Mouse (Mus musculus) midbrain, embryonic 16.5 days (tissue): ENCODE measurements around the gene Brd7. TPM values are rescaled to one million over a fixed set of nuclear protein-coding genes. Genes with fewer than 3 reads are reported as not detected.

ENCODE experiments used
- ATAC-seq: fragments of 200-750 bp; cut with Nextera tagmentation; 2 replicates; pipeline ENCODE4 v1.8.0; 2017; ENCODE audit warnings: moderate TSS enrichment
- H3K27ac ChIP-seq: fragments of 300-500 bp; sonication (generic); 2 replicates; pipeline ENCODE4 v1.5.1; 2014; ENCODE audit warnings: mild to moderate bottlenecking, low read length, mixed read lengths
- H3K27me3 ChIP-seq: fragments of 300-500 bp; sonication (generic); 2 replicates; pipeline ENCODE4 v1.6.1; 2014; ENCODE audit warnings: low read depth, low read length, mixed read lengths; ENCODE audit not compliant: control insufficient read depth, insufficient read depth
- H3K36me3 ChIP-seq: fragments of 300-500 bp; sonication (generic); 2 replicates; pipeline ENCODE4 v1.6.1; 2014; ENCODE audit warnings: mild to moderate bottlenecking, low read length, moderate library complexity, mixed read lengths; ENCODE audit not compliant: control insufficient read depth, insufficient read depth
- H3K4me1 ChIP-seq: fragments of 300-500 bp; sonication (generic); 2 replicates; pipeline ENCODE4 v1.6.1; 2014; ENCODE audit warnings: mild to moderate bottlenecking, low read length, mixed read lengths; ENCODE audit not compliant: control insufficient read depth, insufficient read depth
- H3K4me2 ChIP-seq: fragments of 300-500 bp; sonication (generic); 2 replicates; pipeline ENCODE4 v1.6.1; 2014; ENCODE audit warnings: mild to moderate bottlenecking, low read length, mixed read lengths
- H3K4me3 ChIP-seq: fragments of 300-500 bp; sonication (generic); 2 replicates; pipeline ENCODE4 v1.5.1; 2014; ENCODE audit warnings: low read depth, mild to moderate bottlenecking, low read length, moderate library complexity, mixed read lengths
- H3K9ac ChIP-seq: fragments of 300-500 bp; sonication (generic); 2 replicates; pipeline ENCODE4 v1.6.1; 2014; ENCODE audit warnings: low read depth, low read length, mixed read lengths
- H3K9me3 ChIP-seq: fragments of 300-500 bp; sonication (generic); replicated peaks from 2 replicates; pipeline ENCODE4 v1.6.1; 2014; ENCODE audit warnings: mild to moderate bottlenecking, low read length, mixed read lengths; ENCODE audit not compliant: control insufficient read depth, poor library complexity, severe bottlenecking
- WGBS: fragments of 180-500 bp; shearing (Covaris S2); extraction: QIAGEN DNeasy Blood & Tissue Kit; methylation state at CpG from one replicate; pipeline ENCODE4 v1.1.7; 2014; 5-methylcytosine and 5-hydroxymethylcytosine counted together
- polyA plus RNA-seq: library from polyadenylated mRNA; unstranded; fragments of >200 nt; fragmentation: Nextera tagmentation; extraction: Ambion mirVana; gene quantifications from 2 replicates; pipeline ENCODE4 v1.2.1, GENCODE M21; 2015

The Brd7 gene
- polyA plus RNA-seq, 1 experiment from 2014 or later: 57.8 TPM

DNA sequence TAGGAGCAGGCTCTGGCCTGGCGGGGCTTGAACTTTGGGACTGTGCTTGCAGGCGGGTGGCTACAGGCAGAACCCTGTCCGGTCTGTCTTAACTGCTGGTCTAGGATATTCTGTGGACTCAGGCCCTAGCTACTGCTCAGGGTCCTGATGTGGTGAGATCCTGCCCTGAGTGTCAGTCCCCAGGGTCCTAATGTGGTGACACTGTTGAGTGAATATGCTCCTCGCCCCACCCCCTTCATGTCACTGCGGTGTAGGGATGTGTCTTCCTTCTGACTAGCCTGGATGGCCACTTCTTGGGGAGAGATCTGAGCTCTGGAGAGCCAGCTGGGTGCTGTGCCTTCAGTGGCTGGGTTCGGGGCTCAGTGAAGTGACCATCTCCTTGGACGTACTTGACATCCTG lies 52.1 kb downstream of the Brd7 start:
- Histone ChIP-seq H3K36me3 (no peaks in the 10 kb centered on the region), H3K4me3 (no peak overlapping the region), H3K27me3 (no peaks in the 10 kb centered on the region), H3K9ac (no peak overlapping the region), H3K9me3 (no peaks in the 10 kb centered on the region), H3K27ac (no peak overlapping the region), H3K4me1 (no peaks in the 10 kb centered on the region), H3K4me2 (no peak overlapping the region)
- ATAC-seq: no peak
- 91% methylated on average over 7 of the region's 7 CpGs for WGBS

DNA sequence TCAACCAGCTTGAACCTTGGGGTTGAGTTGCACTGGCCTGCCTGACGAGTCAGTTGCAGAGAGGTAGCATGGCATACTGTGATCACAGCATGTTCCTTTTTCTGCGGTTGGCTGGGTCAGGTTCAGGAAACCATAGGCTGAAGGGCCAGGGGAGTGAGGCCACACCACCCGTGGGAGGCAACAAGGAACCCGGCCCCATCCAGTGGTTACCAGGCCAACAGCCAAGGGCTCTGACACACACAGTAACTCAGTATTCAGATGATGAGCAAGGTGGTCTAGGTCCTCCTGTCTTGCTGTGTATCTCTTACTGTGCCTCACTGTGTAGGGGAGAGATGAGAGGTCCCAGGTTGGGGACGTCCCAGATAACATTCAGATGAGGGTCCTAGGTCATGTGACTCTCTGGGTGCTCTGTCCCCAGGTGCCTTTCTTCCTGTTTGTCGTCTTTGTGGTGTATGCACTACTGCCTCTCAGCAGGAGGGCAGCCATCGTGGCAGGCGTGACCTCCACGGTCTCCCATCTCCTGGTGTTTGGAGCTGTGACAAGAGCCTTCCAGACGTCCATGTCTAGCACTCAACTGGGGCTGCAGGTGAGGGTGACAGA lies 52.6 kb downstream of the Brd7 start:
- no peak for ATAC-seq
- Histone ChIP-seq H3K4me1 (no peaks in the 10 kb centered on the region), H3K36me3 (no peaks in the 10 kb centered on the region), H3K27ac (no peak overlapping the region), H3K4me3 (no peak overlapping the region), H3K9ac (no peak overlapping the region), H3K9me3 (no peaks in the 10 kb centered on the region), H3K27me3 (no peaks in the 10 kb centered on the region), H3K4me2 (no peak overlapping the region)
- WGBS: 70% methylated on average over 10 of the region's 10 CpGs

DNA sequence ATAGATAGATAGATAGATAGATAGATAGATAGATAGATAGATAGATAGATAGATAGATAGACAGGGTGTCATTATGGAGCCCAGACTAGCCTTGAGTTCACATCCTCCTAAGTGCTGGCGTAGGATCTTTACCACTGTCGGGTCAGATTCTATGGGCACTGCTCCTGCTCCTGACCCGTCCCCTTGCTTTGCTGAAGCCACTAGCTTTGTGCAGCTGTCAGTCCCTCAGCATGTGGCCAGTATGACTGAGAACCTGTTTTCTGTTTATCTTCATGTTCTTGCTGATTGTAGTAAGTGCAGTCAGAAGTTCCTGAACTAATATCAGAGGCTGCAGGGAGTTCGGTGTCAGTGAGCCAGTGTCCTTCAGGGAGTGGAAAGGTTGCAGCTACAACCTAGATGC lies 54.3 kb downstream of the Brd7 start:
- Histone ChIP-seq H3K27me3 (no peaks in the 10 kb centered on the region), H3K9me3 (no peaks in the 10 kb centered on the region), H3K27ac (no peak overlapping the region), H3K4me1 (no peaks in the 10 kb centered on the region), H3K4me2 (no peak overlapping the region), H3K36me3 (no peaks in the 10 kb centered on the region), H3K4me3 (no peak overlapping the region), H3K9ac (no peak overlapping the region)
- WGBS: 87% methylated on average over 4 of the region's 4 CpGs
- no peak for ATAC-seq

DNA sequence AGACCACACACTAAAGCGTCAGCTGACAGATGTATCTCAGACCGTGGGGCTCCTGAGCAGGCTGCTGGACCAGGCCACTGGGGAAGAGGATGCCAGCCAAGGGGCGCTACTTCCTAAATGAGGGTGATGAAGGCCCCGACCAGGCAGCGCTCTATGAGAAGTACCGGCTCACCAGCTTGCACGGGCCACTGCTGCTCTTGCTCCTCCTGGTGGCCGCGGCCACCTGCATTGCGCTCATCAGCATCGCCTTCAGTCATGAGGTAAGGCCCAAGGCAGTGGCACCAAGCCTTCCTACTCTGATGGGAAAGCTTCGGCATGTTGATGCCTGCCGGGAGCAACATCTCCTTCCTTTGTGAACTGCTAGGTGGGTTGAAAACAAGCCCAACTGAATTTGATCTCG lies 55.5 kb downstream of the Brd7 start:
- ATAC-seq: no peak
- Histone ChIP-seq H3K4me3 (no peak overlapping the region), H3K4me1 (no peaks in the 10 kb centered on the region), H3K9me3 (no peaks in the 10 kb centered on the region), H3K4me2 (no peak overlapping the region), H3K27me3 (no peaks in the 10 kb centered on the region), H3K9ac (no peak overlapping the region), H3K27ac (no peak overlapping the region), H3K36me3 (no peaks in the 10 kb centered on the region)
- 82% methylated on average over 14 of the region's 14 CpGs for WGBS

DNA sequence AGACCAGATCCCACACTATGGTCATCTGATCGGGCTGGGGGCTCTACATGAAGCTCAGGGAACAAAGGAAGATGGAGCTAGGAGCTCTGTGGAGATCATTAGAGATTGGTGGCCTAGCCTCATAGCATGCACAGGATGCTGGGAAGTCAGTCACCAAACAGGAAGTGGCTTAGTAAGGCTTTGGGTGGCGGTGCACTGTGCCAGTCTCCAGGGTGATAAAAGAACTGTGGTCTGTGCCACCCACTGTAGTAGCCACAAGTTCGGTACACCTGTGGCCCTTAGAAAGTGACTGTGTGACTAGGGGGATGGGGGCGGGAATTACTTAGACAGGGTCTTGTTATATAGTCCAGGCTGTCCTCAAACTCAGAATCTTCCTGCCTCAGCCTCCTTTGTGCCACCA lies 56.2 kb downstream of the Brd7 start:
- WGBS: 89% methylated on average over 4 of the region's 4 CpGs
- no peaks in the 10 kb centered on the region for H3K9me3 ChIP-seq
- H3K9ac ChIP-seq: no peak overlapping the region
- no peak overlapping the region for H3K4me2 ChIP-seq
- no peaks in the 10 kb centered on the region for H3K4me1 ChIP-seq
- no peak overlapping the region for H3K4me3 ChIP-seq
- H3K36me3 ChIP-seq: no peaks in the 10 kb centered on the region
- no peaks in the 10 kb centered on the region for H3K27me3 ChIP-seq
- no peak overlapping the region for H3K27ac ChIP-seq
- ATAC-seq: no peak

DNA sequence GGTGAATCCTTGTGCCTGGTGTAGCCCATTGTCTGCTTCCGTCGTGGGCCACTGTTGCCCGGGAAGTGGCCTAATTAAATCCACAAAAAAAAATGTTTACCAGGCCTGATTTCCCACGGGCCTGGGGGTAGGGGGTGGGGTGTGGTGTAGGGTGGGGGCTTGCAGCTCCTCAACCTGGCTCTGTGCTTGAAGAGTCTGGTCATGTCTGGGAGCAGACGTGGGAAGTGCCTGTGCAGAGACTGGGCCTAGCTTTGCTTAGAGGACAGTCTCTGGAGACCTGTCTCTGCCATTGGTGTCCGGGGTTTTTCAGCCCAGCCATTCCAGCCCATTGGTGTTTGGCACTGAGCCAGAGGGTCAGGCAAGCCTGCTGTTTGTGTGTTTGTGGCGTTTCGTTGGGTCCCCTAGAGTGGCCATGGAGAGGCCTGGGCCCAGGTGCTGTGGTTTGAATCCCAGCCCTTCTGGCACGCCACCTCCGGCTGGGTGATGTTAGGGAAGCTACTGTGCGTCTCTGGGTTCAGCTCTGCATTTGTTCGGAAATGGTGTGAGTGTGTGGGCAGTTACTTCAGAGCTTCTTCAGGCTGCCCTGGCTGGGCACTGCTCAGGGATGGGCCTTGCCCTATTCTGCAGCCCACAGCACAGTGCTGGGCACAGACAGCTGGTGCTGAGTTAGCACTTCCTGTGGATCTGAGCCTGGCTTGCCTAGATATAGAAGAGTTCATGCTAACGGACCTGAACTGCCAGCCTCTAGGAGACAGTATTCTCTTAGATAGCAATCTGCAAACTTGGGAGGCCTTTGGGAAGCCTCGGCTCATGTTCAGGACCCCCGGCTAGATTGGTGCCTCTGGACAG lies 60.2 kb downstream of the Brd7 start:
- no peaks in the 10 kb centered on the region for H3K9me3 ChIP-seq
- H3K4me3 ChIP-seq: no peak overlapping the region
- ATAC-seq: no peak
- H3K4me1 ChIP-seq: no peaks in the 10 kb centered on the region
- no peaks in the 10 kb centered on the region for H3K27me3 ChIP-seq
- H3K27ac ChIP-seq: no peak overlapping the region
- H3K36me3 ChIP-seq: no peaks in the 10 kb centered on the region
- H3K4me2 ChIP-seq: no peak overlapping the region
- no peak overlapping the region for H3K9ac ChIP-seq
- 56% methylated on average over 15 of the region's 15 CpGs for WGBS

DNA sequence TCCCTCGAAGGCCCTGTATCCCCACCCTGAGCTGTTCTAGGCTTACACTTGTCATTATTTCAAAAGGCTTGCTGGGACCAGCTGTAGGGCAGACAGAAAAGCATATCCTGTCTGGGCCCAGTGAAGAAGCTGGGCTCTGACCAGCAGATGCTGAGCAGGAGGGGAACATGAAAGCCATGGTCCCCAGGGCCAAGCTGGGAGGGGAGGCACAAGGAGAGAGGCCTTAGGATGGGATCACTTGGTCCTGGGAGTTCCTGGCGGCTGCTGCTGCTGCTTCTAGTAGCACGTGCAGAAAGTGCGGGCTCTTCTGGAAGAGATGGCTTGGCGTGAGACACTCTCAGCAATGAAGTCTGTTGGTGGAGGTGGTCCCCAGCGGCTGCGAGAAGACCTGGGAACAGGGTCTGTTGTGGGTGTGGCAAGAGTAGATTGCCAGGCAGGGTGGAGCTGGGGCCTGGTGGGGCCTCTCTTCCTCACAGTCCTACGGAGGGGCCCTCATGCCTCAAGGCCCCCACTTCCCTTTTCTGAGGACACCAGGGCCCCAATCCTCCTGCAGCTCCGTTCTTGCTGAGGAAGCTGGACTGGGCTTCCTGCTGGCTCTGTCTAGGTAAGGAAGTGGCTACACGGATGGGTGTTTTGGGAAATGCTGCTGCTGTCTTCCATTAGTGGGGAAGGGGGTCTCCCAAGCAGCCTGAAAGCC lies 61.9 kb downstream of the Brd7 start:
- Histone ChIP-seq H3K4me3 (no peak overlapping the region), H3K9ac (no peak overlapping the region), H3K9me3 (no peaks in the 10 kb centered on the region), H3K4me1 (no peaks in the 10 kb centered on the region), H3K27me3 (no peaks in the 10 kb centered on the region), H3K27ac (no peak overlapping the region), H3K36me3 (no peaks in the 10 kb centered on the region), H3K4me2 (no peak overlapping the region)
- 82% methylated on average over 10 of the region's 10 CpGs for WGBS
- no peak for ATAC-seq

DNA sequence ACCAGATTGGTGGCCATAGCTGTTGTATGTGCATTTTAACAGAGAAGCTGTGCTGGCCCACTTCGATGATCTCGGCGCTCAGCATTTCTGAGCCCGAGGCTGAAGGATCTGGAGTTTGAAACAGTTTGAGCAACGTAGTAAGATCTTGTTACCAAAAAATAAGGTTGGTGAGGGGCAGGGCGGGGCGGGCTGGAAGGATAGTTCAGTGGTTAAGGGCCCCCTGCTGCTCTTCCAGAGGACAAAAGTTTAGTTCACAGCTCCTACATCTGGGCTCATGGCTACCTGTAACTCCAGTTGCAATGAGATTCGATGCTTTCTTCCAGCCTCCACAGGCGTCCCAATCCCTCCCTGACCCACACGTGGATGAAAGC lies 63.3 kb downstream of the Brd7 start:
- Histone ChIP-seq H3K4me3 (no peak overlapping the region), H3K4me1 (no peaks in the 10 kb centered on the region), H3K9me3 (no peaks in the 10 kb centered on the region), H3K4me2 (no peak overlapping the region), H3K27ac (no peak overlapping the region), H3K36me3 (no peaks in the 10 kb centered on the region), H3K9ac (no peak overlapping the region), H3K27me3 (no peaks in the 10 kb centered on the region)
- WGBS: 87% methylated on average over 10 of the region's 10 CpGs
- no peak for ATAC-seq
